Mouse (Mus musculus): Measurements from ENCODE around the gene Gm1113.

GRCm38 (mm10) chr9:35529796-35530195 is 11.7 kb upstream of the Gm1113 start:
- TF ChIP-seq CTCF (IDR thresholded peaks at IDR 0.05; ENCODE audit: extremely low read depth, insufficient read depth, insufficient read length, insufficient replicate concordance) (no peak), POLR2A (IDR thresholded peaks at IDR 0.05; ENCODE audit: low read depth, low read length) (no peak)
